Mouse (Mus musculus) spleen, embryonic (tissue): ENCODE measurements around the gene Hist1h2ak.

Experiments
- CTCF ChIA-PET: fragments of 350-600 bp; sonication (Branson Sonifier 250); formaldehyde crosslinking; loops from one replicate; lab custom pipeline; 2022; lab: Charles Lee

Hist1h2ak gene

DNA sequence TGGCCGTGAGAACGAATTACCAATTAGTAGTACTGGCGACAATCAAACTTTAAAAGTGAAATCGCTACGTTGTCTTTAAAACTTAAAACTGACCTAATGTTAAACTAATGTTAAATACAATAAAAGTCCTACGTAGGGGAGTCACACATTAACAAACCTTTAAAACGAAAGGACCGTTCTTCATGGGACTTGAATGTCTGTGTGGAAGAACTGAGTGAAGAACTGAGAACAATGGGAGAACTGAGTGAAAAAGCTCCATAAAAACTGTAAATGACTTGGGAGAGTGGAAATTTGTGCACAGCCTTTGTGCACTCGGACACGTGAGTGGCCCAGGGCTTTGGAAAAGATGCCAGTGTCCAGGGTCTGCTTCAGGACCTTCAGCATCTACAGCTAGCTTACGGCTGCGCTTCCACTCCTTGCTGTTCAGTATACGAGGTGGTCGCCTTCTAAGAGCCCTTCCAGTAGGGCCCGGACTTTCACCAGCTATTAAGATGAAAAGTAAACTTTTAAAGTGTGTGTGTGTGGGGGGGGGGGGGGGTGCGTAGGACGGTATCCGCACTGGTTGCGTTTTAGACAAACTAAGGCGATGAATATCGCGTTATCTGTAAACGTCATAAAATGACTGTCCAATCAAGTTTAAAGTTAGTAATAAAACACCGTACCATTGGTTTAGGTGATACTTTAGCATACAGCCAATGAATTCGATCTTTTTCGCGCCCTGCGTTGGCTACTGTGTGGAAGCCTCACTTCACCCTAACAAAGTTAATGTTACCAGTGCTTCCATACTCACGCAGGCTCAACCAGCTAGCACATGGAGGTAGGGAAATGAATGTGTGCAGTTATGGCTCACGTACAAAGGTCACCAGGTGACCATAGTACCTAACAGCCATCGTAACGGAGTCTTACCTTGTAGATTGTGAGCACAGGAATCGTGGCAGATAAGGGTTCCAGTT is 25.5 kb upstream of the Hist1h2ak start:
- CTCF ChIA-PET = interaction anchor here (0.6 to 0.7 kb wide), 3 partner anchors 25 to 1773 kb away, joined by 3 to 4 read pairs (median 3); partner anchors contain the start of genes Hist1h2bn and Hist1h4f

DNA sequence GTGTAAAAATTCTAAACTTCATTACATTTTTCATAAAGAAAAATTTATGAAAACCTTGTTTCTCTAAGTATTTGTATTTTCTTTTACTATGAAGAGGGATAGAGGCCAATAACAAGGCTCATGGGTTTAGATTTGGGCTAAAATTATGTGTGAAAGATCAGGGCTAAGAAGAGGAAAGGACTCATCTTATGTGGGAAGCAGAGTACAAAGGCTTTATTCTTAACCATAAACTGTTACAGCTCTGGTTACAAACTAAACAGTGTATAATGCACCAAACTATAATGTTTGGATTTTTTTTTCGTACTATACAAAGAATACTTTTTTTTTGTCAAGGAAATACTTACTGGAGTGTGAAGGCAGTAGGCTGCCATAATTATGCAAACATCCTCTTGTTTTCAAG is 2.1 kb upstream of the Hist1h2ak start:
- CTCF ChIA-PET = interaction anchor here (0.7 kb wide), 1 partner anchor 28 kb away, joined by 3 read pairs; no protein-coding TSS in a partner anchor

DNA sequence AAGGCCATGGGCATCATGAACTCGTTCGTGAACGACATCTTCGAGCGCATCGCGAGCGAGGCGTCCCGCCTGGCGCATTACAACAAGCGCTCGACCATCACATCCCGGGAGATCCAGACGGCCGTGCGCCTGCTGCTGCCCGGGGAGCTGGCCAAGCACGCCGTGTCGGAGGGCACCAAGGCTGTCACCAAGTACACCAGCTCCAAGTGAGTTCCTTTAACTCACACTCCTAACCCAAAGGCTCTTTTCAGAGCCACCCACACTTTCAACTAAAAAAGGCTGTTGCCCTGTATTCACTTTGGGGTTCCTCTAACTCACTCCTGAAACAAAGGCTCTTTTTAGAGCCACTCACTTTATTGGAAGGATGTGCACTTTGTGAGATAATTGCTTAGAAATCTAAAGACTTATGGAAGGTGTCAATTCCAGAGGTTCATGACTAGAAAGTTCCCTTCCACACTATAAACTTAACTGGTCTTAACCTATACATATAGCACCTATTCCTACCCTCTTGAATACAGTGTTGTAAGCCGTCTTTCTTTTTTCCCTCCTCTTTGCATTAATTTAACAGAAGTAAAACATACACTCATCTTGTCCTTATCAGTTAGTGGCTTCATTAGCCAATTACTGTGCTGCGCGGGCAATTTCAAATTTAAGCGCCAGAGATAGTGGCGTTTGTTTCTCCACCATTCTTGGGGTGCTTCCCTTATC is 821 bp upstream of the Hist1h2ak start:
- CTCF ChIA-PET = interaction anchor here (0.6 kb wide), 1 partner anchor 24 kb away, joined by 3 read pairs; no protein-coding TSS in a partner anchor

DNA sequence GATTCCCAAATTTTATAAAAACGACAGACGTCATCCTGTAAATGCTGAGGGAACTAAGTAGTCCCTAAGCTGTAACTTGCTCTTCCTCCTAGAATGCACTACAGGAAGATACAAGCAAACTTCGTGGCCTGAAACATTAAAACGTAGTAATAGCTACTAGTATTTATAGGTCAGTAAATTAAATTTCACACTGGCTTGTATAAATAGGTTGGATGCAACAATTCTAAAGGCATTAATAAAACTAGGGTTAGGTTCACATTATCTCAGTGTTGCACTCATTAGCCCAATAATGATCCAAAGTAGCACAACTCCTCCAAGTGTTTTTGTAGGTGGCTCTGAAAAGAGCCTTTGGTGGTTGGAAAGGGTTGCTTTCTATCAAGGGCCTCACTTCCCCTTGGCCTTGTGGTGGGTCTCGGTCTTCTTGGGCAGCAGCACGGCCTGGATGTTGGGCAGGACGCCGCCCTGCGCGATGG is 540 bp downstream of the Hist1h2ak start:
- CTCF ChIA-PET = interaction anchor here (0.6 kb wide), 1 partner anchor 26 kb away, joined by 3 read pairs; no protein-coding TSS in a partner anchor

DNA sequence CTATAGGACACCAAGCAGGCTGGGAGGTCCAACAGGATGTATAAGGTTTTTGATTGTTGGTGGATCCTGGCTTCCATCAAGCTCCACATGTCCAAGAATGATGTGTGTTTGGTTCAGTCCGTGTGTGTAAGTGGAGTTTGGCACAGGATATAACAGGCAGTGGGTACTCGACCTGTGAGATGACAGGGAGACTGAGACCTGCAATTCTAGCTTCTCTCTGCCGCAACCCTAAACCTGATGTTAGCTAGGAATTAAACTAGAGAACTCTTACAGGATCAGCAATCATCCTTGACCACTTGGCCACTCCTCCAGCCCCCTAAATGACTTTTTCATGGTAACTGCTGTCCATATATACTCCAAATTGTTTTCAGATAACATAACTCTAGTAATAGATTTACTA is 1.3 kb downstream of the Hist1h2ak start:
- CTCF ChIA-PET = no interaction called here

DNA sequence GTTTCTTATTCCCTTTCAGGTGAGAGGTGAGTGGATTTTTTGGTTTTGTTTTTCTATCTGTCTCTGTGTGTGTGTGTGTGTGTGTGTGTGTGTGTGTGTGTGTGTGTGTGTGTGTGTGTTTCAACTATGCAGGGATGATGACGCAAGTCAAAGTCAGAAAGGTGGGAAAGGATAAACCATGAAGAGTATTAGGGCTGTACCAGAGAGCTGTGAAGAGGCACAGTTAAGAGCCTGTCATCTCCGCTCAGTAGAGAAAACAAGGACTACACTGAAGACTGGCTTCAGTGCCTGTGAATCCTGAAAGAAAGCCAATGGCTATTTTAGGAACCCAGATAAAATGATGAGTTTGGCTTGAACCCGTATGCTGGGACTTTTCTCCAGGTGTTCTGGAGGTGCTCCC is 1.8 kb downstream of the Hist1h2ak start:
- CTCF ChIA-PET = no interaction called here

DNA sequence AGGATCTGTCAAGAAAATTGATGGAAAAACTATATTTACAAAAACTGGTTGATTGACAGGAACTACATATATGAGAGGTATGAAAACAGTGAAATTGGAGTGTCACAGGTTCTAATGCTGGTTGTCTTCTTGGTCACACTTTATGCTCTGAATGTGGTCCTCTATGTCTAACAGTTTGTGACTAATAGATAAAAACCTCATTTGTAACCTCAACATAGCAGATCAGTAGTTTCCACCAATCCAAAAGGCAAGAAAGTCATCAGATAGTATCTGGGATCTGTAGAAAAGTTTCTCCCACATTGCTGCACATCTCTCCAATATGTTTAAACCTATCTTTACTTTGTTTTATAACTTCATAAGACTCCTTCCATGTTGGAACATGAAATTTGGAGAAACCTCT is 2.2 kb downstream of the Hist1h2ak start:
- CTCF ChIA-PET = no interaction called here

DNA sequence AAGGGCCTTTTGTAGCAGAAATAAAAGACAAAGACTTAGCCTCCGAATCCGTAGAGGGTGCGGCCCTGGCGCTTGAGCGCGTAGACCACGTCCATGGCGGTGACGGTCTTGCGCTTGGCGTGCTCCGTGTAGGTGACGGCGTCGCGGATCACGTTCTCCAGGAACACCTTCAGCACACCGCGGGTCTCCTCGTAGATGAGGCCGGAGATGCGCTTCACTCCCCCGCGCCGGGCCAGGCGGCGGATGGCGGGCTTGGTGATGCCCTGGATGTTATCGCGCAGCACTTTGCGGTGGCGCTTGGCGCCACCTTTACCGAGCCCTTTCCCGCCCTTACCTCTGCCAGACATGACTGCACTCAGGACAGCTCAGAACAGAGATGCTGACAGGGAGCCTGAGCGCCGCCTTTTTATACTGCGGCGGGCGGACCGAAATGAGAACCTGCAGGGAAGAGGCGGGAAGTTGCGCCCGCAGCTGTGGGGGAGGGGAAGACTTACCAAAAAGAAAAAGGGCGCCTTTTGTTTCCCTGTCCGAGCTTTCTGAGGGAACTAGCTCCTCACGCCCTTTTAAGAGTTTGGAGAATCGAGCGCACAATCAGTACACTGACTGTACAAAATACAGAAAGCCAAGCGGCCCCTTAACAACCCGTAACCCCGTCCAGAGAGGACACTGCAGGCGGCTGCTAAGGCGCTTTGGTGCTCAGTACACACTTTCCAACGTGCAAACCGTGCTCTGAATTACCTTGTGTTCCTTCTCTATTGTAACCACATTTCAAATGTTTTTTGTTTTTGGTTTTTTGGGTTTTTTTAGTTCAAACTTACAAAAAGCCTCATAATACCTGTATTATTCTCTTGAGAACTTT is 3.2 kb downstream of the Hist1h2ak start, which contains the start of gene Hist1h4k:
Hist1h4k (minus strand) TSS at position 347 of the 859 bp plus-strand sequence.
- CTCF ChIA-PET = interaction anchor here (0.6 to 1.7 kb wide), 7 partner anchors 11 to 350 kb away, joined by 3 to 8 read pairs (median 4); partner anchors contain the start of gene Hist1h4j

DNA sequence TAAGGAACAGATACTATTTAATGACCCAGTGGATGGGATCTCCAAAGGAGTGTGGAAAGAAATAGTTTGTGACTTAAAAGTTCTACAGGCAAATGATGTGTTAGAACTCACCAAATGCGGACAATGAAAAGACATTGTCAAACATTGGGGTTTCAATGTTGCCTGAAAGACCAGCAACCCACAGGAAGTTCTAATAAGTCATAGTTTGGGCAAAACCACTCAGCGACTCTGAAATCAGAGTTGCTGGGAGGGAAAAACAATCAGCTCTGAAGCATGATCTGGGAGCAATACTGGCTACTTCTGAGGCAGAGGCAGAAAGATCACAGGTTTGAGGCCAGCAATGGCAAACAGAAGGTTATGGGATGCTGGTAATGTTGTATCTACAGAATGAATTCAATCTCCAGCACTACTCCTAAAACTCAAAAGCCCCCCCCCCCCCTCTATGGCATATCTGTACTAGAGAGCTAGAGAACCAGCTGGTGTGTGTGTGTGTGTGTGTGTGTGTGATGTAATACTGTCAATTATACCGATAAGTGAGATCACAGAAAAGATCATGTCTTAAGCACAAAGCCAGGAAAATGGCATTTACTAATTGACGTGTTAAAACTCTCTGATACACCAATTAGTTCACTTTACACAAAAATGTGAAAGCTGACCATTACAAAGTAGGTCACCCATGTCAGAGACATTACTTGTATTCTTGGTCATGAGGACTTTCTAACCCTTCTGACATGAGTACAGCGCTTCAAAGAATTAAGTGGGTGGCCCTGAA is 4.1 kb downstream of the Hist1h2ak start:
- CTCF ChIA-PET = interaction anchor here (0.6 to 1.7 kb wide), 7 partner anchors 10 to 349 kb away, joined by 3 to 8 read pairs (median 4); partner anchors contain the start of gene Hist1h4j

DNA sequence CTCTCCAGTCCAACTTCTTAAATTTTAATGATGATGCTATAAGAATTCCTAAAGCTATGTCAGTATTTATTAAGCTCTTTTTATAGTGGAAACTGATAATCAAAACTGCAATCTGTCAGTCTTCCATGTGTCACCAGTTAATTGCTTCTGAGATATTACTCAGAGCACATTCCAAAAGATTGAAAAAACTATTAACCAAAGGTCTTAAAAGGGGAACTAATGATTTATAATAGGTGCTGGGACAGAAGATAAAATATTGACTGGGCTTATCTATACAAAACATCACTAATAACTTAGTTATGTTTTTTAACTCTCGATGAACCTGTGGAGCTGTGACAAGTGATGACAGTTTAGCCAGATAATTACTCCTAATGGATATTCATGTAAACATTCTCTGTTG is 8.6 kb downstream of the Hist1h2ak start:
- CTCF ChIA-PET = no interaction called here

DNA sequence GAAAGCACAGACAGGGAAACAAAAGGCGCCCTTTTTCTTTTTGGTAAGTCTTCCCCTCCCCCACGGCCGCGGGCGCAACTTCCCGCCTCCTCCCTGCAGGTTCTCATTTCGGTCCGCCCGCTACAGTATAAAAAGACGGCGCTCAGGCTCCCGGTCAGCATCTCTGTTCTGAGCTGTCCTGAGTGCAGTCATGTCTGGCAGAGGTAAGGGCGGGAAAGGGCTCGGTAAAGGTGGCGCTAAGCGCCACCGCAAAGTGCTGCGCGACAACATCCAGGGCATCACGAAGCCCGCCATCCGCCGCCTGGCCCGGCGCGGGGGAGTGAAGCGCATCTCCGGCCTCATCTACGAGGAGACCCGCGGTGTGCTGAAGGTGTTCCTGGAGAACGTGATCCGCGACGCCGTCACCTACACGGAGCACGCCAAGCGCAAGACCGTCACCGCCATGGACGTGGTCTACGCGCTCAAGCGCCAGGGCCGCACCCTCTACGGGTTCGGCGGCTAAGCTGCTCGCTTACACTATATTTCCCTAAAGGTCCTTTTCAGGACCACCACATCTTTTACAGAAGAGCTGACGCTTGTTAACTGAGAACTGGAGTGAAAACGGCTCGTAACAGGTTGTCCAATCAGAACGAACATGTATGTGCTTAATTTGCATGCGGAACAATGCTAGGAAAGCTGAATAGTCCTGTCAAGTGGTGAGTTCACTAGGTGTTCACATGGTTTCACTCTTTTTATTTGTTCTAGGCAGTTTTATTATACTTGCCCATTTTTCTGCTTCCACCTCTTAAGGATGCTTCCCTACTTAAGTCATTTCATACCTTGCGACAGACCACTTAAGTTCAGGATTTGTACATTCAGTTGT is 18.5 kb downstream of the Hist1h2ak start, which contains the start of gene Hist1h4j:
Hist1h4j (plus strand) TSS at position 159 of the 862 bp plus-strand sequence.
- CTCF ChIA-PET = interaction anchor here (1.0 kb wide), 1 partner anchor 14 kb away, joined by 4 read pairs; no protein-coding TSS in a partner anchor

DNA sequence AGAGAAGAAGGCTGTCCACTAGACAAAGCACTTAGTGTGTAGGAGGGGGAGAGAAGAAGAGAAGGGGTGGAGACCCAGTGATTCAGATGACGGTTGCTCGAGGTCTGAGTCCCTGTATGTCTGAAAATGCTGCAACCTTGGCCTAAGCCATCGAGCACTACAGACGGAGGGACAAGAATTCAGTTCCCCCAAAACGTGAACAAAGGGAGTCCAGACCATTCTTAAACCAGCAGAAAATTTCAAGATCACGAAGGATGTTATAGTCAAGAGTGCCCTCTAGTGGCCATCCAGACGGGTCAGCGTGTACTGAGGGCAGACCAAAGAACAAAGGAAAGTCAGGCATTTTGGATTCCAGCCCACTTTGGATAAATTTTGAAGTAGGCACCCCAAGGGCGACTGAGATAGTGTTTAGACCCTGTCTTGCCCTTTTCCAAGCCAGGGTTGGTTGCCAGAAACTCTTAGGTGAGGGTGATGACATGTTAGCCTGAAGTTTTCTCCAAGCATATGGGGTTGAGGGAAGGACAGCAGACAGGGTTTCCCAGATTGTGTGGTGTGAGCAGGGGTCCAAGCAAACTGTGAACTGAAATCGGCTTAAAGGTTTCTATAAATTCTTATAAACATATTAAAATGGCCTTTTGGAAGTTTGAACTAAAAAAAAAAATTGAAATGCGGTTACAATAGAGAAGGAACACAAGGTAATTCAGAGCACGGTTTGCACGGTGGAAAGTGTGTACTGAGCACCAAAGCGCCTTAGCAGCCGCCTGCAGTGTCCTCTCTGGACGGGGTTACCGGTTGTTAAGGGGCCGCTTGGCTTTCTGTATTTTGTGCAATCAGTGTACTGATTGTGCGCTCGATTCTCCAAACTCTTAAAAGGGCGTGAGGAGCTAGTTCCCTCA is 19.4 kb downstream of the Hist1h2ak start:
- CTCF ChIA-PET = interaction anchor here (0.7 kb wide), 1 partner anchor 532 kb away, joined by 3 read pairs; no protein-coding TSS in a partner anchor

DNA sequence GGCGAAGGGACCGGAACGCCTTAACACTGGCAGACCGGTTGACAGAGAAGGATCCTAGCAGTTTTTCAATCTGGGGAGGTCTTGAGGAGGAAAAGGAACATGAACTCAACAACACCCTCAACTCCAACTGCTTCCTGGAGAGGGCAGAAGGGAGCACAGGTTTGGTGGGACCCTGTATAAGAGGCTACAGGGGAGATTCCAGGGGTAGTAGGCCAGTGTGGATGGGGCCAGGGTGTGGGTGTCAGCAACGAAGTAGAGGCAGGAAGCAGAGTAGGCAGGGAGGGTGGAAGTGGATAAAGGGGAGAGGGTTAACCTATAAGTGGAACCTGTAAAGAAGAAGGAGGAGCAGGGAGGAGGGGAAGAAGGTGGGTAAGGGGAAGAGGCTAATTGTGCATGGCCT is 20.2 kb downstream of the Hist1h2ak start:
- CTCF ChIA-PET = interaction anchor here (0.7 kb wide), 1 partner anchor 532 kb away, joined by 3 read pairs; no protein-coding TSS in a partner anchor

DNA sequence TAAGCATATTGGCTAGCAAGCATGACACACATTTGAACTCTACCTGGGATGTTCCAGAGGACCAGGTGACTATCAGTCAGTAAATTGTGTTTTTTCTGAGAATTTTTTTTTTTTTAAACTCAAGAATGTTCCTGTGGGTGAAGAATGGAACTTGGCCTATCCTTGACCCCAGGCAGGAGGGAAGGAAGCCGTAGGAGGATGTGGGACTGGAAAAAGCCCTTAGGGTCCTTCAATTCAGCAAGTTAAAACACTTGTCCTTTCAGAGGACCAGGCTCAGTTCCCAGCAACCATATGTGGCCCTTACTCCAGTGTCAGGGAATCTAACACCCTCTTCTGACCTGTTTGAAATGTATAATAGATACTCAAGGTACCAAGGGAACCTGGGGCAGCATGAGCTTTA is 24.1 kb downstream of the Hist1h2ak start:
- CTCF ChIA-PET = no interaction called here

DNA sequence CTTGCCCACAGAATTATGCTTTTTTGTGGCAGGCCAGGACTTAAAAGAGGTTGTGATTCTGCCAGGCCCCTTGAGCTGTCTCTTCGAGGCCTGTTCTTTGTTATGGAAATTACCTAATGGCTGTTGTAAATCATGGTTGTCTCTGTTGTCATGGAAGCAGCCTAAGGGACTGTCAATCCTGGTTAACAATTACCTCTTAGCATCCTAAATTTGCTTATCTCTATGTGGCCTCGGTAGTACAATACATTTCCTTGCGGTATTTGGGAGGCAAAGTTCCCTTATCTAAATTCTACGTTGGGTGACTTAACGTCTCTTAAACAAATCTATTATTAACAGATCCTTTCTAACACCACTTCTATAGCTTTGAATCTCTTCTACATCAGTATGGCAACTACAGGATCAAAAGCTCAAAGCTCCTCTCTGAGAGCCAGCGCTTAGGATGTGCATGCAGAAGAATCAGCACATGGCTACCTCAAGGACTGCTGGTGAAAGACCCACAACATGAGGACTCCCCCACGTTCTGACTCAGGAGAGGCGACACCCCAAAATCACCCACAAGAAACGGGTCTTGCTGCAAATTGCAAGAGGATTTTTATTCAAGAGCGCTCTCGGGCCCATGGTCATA is 25.6 kb downstream of the Hist1h2ak start:
- CTCF ChIA-PET = interaction anchor here (1.0 kb wide), 1 partner anchor 9 kb away, joined by 4 read pairs; no protein-coding TSS in a partner anchor

DNA sequence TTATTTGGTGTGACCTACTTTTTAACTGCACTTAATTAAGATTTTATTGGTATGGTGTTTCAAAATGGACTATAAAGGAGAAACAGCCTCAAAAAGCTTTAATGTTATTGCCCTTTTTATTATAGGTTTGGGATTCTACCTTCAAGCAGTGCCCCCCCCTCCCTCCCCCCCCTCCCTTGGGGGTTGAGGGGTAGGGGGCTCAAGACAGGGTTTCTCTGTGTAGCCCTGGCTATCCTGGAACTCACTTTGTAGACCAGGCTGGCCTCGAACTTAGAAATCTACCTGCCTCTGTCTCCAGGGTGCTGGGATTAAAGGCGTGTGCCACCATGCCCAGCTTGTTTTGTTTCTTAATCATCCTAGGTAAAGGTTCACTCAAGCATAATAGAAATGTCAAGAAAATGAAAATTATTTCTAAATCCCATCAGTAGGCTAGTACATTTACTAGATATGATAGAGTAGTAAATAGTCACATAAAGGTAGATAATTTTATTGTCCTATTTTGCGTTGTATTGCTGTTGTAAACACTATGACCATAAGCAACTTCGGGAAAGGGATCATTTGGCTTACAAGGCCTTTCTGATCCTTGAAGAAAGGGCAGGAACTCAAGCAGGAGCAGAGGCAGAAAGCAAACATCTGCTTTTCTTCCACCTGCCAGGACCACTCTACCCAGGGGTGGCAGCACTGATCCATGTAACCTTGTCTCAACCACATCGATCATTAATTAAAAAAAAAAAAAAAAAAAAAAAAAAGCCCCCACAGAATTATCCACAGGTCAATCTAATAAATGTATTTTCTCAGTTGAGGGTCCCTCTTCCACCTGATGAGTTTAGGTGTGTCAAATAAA is 30.4 kb downstream of the Hist1h2ak start:
- CTCF ChIA-PET = interaction anchor here (0.6 to 0.7 kb wide), 2 partner anchors 19 to 125 kb away, joined by 3 to 15 read pairs; no protein-coding TSS in a partner anchor
